Mouse (Mus musculus) E14TG2a.4 (cell line): ENCODE measurements around the gene Pde3a.
A peak's percentile ranks its signal among the peaks of the same experiment; 100 is the strongest.

Experiments used
- H3K27me3 ChIP-seq: 2 replicates; pipeline ENCODE4 v1.6.1; 2014; ENCODE audit warnings: low read length, control low read depth; ENCODE audit not compliant: insufficient read depth
- H3K36me3 ChIP-seq: 2 replicates; pipeline ENCODE4 v1.6.1; 2014; ENCODE audit warnings: low read length, control low read depth; ENCODE audit not compliant: insufficient read depth
- H3K4me1 ChIP-seq: replicated peaks from 2 replicates; pipeline ENCODE4 v1.6.1; 2014; ENCODE audit warnings: low read depth, low read length, control low read depth
- H3K4me3 ChIP-seq: replicated peaks from 2 replicates; pipeline ENCODE4 v1.5.1; 2014; ENCODE audit warnings: mild to moderate bottlenecking, low read length
- H3K9me3 ChIP-seq: 2 replicates; pipeline ENCODE4 v1.6.1; 2014; ENCODE audit warnings: low read length, control low read depth
- CTCF ChIP-seq: conservative IDR thresholded peaks from 2 replicates; pipeline ENCODE4 v1.5.1; 2014; ENCODE audit warnings: low read length
- NANOG ChIP-seq: IDR thresholded peaks from 2 replicates; pipeline ENCODE4 v1.6.1; 2014; ENCODE audit warnings: borderline replicate concordance, low read length, mixed read lengths
- POU5F1 ChIP-seq: IDR thresholded peaks from 2 replicates; pipeline ENCODE4 v1.6.1; 2014; ENCODE audit warnings: low read length, borderline replicate concordance

The Pde3a gene

DNA sequence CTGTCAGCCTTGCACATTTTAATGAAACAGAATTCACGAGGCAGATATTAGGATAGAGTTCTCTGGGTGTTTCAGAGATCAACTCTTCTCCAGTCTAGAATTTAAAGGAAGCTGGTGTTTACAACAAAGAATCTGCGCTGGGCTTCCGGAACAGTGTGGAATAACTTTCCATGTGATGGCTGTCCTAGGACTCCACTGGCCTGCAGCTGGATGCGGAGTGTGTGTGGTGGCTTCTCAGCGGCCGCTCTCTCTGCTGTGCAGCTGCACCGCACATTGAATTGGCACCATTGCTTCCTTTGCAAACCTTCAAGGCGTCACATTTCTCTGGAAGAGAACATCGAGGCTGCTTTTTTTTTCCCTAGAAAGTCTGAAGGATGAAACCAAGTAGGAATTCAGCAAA is 99.5 kb downstream of the Pde3a start:
- H3K4me1 ChIP-seq: no peaks in the 10 kb centered on the region

DNA sequence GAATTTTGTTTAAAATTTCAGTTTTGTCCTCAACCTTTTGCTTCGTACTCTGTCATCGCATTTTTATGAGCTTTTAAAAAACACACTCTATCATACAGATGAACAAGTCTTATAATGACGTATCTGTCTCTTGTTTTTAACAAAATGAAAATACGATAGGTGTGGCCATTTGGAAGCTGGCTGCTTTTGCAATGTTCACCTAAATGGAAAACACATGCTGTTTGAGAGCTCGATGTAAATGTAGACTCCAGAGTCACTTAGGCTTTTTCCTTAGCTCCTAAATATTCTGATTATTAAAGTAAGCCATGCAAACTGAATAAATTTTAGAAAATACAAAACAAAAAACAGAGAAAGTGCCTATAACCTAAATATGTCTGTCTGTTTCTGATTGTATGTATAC is 101.2 kb downstream of the Pde3a start:
- no peaks in the 10 kb centered on the region for H3K4me1 ChIP-seq
- H3K4me3 ChIP-seq: no peak overlapping the region
- no peaks in the 10 kb centered on the region for H3K27me3 ChIP-seq
- no peaks in the 10 kb centered on the region for H3K36me3 ChIP-seq
- TF ChIP-seq NANOG: no peak
- TF ChIP-seq CTCF: no peak
- H3K9me3 ChIP-seq: no peaks in the 10 kb centered on the region

More for the DNA sequence above, 99.5 kb downstream of the Pde3a start:
- TF ChIP-seq NANOG (no peak), POU5F1 (no peak), CTCF (no peak)
- H3K9me3 ChIP-seq: no peaks in the 10 kb centered on the region
- H3K36me3 ChIP-seq: no peaks in the 10 kb centered on the region
- H3K4me3 ChIP-seq: no peak overlapping the region
- no peaks in the 10 kb centered on the region for H3K27me3 ChIP-seq

DNA sequence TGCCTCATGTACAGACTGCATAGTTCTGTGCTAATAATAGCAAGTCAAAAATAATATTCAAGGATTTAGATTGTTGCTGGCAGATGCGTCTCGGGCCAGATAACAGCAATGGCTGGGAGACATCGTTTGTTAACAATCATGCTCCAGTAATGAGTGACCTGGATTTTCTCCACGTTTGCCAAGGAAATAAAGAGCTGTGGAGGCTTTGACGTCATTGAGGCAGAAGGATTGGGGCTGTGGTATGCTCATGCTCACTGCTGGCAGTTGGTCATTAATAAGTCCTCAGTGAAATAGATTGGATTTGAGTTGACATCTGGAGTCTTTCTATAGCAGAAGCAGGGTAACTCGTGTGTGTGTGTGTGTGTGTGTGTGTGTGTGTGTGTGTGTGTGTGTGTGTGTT is 103.2 kb downstream of the Pde3a start:
- Histone ChIP-seq H3K4me1 (no peaks in the 10 kb centered on the region), H3K36me3 (no peaks in the 10 kb centered on the region), H3K27me3 (no peaks in the 10 kb centered on the region), H3K4me3 (no peak overlapping the region), H3K9me3 (no peaks in the 10 kb centered on the region)
- TF ChIP-seq POU5F1 (no peak), CTCF (no peak), NANOG (no peak)

DNA sequence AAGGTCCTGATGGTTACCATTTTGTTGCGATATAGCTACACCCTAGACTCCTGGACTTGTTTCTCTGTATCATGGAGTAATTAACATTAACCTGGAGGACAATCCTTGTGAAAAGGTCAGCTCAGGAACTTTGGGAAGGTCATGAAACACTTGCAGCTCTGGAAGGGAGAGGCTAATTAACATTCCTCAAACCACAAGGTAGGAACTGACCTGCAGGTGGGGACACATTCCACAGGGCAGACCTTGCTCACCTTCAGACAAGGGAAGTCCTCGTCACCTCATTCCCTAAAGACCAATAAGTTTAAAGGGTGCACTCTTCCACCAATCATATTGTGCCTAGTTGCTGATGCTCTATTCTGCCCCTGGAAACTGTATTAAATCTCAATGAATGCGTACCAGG is 114.6 kb downstream of the Pde3a start:
- Histone ChIP-seq H3K9me3 (peaks cover 9% of the 10 kb centered on the region), H3K4me3 (no peak overlapping the region), H3K27me3 (no peaks in the 10 kb centered on the region), H3K36me3 (no peaks in the 10 kb centered on the region), H3K4me1 (peaks cover 5% of the 10 kb centered on the region; the same call in 1 of the 2 replicates)
- no peak for TF ChIP-seq CTCF
- TF ChIP-seq POU5F1: no peak
- no peak for TF ChIP-seq NANOG

DNA sequence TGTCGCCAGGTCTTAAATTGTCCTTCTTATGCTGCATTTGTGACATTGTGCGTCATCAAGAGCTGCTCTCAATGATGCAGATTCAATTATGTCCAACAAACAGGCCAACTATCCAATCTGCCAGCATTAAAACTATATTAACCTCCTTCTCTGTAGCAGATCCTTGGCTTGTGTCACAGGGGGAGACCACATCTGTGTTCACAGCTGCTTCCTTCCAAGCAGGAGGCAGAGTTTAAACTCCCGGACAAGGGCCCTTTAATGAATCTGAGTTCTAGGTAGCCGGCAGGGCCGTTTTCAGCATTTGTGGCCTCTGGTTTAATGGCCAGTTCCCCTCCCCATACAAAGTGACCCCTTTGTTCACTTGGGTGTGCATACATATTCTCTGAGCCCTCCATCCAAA is 118.0 kb downstream of the Pde3a start:
- TF ChIP-seq NANOG: no peak
- TF ChIP-seq CTCF: no peak
- TF ChIP-seq POU5F1: no peak
- peaks cover 9% of the 10 kb centered on the region for H3K9me3 ChIP-seq
- H3K4me3 ChIP-seq: no peak overlapping the region
- peaks cover 5% of the 10 kb centered on the region; the same call in 1 of the 2 replicates for H3K4me1 ChIP-seq
- no peaks in the 10 kb centered on the region for H3K36me3 ChIP-seq
- H3K27me3 ChIP-seq: no peaks in the 10 kb centered on the region

DNA sequence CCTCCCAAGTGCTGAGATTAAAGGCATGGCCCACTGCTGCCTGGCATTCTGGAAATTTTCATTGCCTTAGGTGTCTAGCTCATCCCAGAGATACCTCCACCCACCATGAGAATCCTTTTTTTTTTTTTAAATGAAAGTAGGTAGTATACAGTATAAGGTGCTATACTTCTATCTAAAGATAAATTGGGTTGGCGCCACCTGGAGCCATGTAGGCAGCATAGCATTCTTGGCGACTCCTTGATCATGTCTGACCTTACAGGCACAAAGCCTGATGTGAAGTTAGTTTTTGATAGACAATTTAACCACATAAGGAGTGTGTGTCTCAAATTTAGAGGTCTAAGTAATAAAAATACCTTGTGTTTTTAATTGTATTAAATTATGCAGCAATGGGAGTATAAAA is 123.6 kb downstream of the Pde3a start:
- TF ChIP-seq POU5F1: no peak
- peak; percentile 48 for TF ChIP-seq CTCF
- TF ChIP-seq NANOG: no peak

DNA sequence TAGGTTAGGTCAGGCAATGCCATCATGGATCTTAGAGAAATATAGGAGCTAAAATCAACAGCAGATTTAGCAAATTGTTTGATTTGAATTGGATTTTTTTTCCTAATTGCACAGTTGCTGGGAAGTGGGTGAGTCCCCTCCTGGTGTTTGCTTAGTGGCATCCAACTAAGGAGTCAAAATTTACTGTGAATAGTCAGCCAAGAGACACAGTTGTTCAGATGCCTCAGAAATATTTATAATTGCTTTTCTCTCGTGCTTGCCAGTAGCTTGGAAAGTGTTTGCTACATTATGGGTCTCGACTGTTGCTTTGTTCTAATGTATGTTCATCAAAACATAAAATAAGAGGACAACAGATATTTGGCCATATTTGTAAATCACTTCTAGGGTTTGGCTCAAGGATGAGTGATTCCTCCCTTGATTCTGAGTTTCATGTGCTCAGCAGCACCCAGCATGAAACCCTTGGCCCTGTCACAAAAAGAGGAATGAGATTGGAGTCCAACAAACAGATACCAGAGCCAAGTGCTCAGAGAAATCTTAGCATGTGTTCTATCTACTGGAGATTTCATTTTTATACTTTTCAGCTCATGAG is 125.5 kb downstream of the Pde3a start:
- H3K9me3 ChIP-seq: no peaks in the 10 kb centered on the region
- H3K4me1 ChIP-seq: no peaks in the 10 kb centered on the region
- no peaks in the 10 kb centered on the region for H3K27me3 ChIP-seq
- TF ChIP-seq NANOG: no peak
- no peak for TF ChIP-seq POU5F1
- no peak for TF ChIP-seq CTCF
- H3K4me3 ChIP-seq: no peak overlapping the region
- H3K36me3 ChIP-seq: no peaks in the 10 kb centered on the region

More for the DNA sequence above, 123.6 kb downstream of the Pde3a start:
- no peaks in the 10 kb centered on the region for H3K9me3 ChIP-seq
- no peaks in the 10 kb centered on the region for H3K27me3 ChIP-seq
- no peaks in the 10 kb centered on the region for H3K4me1 ChIP-seq
- H3K4me3 ChIP-seq: no peak overlapping the region
- H3K36me3 ChIP-seq: no peaks in the 10 kb centered on the region

DNA sequence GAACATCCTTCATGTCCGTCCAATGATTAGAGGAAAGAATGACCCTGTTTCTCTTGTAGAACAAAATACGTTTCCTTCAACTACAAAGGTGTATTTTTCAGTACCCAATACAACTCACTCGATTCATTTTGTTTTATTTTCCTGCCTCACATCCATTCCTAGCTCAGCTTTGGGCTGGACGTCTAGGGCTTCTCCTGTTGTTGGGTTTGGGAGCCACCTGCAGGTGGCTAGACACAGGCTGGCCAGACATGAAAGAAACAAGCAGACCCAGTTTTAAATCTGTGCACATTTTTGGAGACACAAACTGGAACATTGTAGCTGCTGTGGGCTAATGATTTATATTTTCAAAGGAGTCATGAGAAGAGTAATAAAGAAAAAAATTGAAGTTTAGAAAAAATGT is 126.1 kb downstream of the Pde3a start:
- no peaks in the 10 kb centered on the region for H3K36me3 ChIP-seq
- no peaks in the 10 kb centered on the region for H3K9me3 ChIP-seq
- TF ChIP-seq CTCF: no peak
- no peak for TF ChIP-seq POU5F1
- TF ChIP-seq NANOG: no peak
- H3K4me3 ChIP-seq: no peak overlapping the region
- no peaks in the 10 kb centered on the region for H3K27me3 ChIP-seq
- no peaks in the 10 kb centered on the region for H3K4me1 ChIP-seq

DNA sequence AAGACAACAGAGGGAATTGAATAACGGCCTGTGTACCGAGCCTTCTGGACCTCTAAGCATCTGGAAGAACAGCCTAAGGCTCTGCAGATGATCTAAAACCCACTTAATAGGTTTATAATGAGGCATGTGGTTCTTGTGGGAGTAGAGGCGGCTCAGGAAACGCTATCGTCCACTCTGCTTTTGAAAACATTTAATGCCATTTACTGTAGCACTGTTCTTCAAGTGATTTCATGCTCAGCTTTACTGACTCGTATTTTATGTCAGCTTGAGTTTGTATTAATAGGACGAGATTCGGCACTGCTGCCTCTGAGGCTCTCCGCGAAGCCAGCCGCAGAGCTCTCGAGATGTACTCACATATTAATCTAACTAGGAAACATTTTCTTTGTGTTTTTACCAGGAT is 131.9 kb downstream of the Pde3a start:
- Histone ChIP-seq H3K4me1 (no peaks in the 10 kb centered on the region), H3K4me3 (no peak overlapping the region), H3K27me3 (no peaks in the 10 kb centered on the region), H3K9me3 (no peaks in the 10 kb centered on the region), H3K36me3 (no peaks in the 10 kb centered on the region)
- TF ChIP-seq CTCF (no peak), NANOG (no peak), POU5F1 (no peak)
